Mouse (Mus musculus): Measurements from ENCODE around the gene Ctnnb1. TPM values are rescaled to one million over a fixed set of nuclear protein-coding genes. Genes with fewer than 3 reads are reported as not detected.

Gene Ctnnb1
- polyA plus RNA-seq, 1 experiment from 2014 or later: 94.7 TPM

- H3K36me3 ChIP-seq (ENCODE audit: control insufficient read depth, insufficient read depth): no peaks in the 10 kb centered on the region
- no peaks in the 10 kb centered on the region for H3K27me3 ChIP-seq (ENCODE audit: control insufficient read depth, insufficient read depth, low read depth, low read length)
- no peak overlapping the region for H3K9ac ChIP-seq (ENCODE audit: low read depth, low read length)
- H3K4me3 ChIP-seq (ENCODE audit: low read depth, low read length): no peak overlapping the region
- H3K27ac ChIP-seq (ENCODE audit: low read length): no peak overlapping the region
- ATAC-seq (ENCODE audit: low read depth): no peak
- no peak overlapping the region for H3K4me2 ChIP-seq (ENCODE audit: low read depth, low read length)
- no peaks in the 10 kb centered on the region for H3K9me3 ChIP-seq (replicated peaks; ENCODE audit: control insufficient read depth, low read length)
- H3K4me1 ChIP-seq (ENCODE audit: control insufficient read depth, low read depth, low read length): no peaks in the 10 kb centered on the region; the same call in none of the 2 replicates
- WGBS (ENCODE audit: insufficient replicate concordance): 68% methylated on average over 15 of the region's 15 CpGs
These were observed 61.0 kb downstream of the Ctnnb1 start for GRCm38 (mm10) chr9:120989806-120990700.

DNA sequence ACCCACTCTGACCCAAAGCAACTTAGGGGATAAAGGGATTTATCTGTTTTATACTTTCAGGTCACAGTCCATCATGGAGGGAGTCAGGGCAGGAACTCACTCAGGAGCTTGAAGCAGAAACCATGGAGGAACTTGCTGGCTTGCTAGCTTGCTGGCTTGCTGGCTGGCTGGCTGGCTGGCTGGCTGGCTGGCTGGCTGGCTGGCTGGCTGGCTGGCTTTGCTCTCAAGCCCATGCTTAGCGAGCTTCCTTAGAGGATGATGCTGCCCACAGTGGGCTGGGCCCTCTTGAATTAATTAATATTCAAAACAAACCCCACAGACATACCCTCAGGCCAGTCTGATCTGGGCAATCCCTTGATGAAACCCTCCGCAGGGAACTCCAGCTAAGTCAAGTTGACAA, 62.8 kb downstream of the Ctnnb1 start:
- H3K27me3 ChIP-seq (ENCODE audit: control insufficient read depth, insufficient read depth, low read depth, low read length): no peaks in the 10 kb centered on the region
- H3K4me2 ChIP-seq (ENCODE audit: low read depth, low read length): no peak overlapping the region
- no peak overlapping the region for H3K4me3 ChIP-seq (ENCODE audit: low read depth, low read length)
- no peak overlapping the region for H3K9ac ChIP-seq (ENCODE audit: low read depth, low read length)
- 57% methylated on average over 2 of the region's 2 CpGs for WGBS (ENCODE audit: insufficient replicate concordance)
- no peaks in the 10 kb centered on the region for H3K36me3 ChIP-seq (ENCODE audit: control insufficient read depth, insufficient read depth)
- no peak for ATAC-seq (ENCODE audit: low read depth)
- H3K4me1 ChIP-seq (ENCODE audit: control insufficient read depth, low read depth, low read length): no peaks in the 10 kb centered on the region
- no peaks in the 10 kb centered on the region for H3K9me3 ChIP-seq (replicated peaks; ENCODE audit: control insufficient read depth, low read length)
- H3K27ac ChIP-seq (ENCODE audit: low read length): no peak overlapping the region

- ATAC-seq (ENCODE audit: low read depth): no peak
- no peaks in the 10 kb centered on the region for H3K36me3 ChIP-seq (ENCODE audit: control insufficient read depth, insufficient read depth)
These were observed 64.0 kb downstream of the Ctnnb1 start for GRCm38 (mm10) chr9:120993004-120993403.

DNA sequence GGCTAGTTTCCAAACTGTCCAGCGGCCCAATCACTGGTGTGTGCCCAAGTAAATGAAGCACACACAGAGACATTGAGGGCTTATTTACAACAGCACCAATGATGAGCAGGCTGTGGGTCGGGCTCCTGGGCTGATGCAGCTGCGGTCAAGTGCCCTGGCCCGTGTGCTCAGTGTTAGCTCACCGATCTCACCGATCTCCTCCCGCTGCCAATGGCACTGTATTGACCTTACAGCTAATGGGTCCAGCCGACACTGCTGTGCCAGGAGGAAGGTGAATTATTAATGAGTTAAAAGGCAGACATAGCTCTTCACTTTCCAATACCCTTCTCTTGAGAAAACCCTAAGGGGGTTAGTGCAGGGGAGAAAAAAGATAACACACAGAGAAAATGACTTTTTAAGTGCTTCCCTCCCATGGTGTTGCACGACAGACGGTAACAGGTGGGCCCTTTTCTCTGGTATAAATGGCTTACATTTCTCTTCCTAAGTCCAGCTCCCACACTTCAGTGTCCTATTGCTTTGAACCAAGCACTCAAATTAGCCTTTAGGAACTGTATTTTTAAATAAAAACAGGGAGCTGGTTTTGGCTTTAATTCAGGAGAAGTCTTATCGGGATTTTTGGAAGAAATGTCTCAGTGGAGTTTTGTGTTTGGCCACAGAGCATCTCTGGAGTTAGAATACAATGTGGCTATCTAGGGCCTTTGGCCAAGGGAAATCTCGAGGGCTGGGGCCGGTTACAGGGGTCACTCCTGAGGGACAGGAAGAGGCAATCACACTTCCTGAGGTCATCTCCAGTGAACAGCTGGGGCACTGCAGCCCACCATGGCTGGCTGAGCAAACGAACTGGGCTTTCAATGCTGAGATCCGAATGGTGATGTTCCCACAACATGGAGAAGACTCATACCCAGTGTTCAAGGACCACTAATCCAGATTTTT, 65.5 kb downstream of the Ctnnb1 start:
- Histone ChIP-seq H3K4me1 (ENCODE audit: control insufficient read depth, low read depth, low read length) (no peaks in the 10 kb centered on the region), H3K9me3 (replicated peaks; ENCODE audit: control insufficient read depth, low read length) (no peaks in the 10 kb centered on the region), H3K4me3 (ENCODE audit: low read depth, low read length) (no peak overlapping the region), H3K4me2 (ENCODE audit: low read depth, low read length) (no peak overlapping the region), H3K27me3 (ENCODE audit: control insufficient read depth, insufficient read depth, low read depth, low read length) (no peaks in the 10 kb centered on the region), H3K27ac (ENCODE audit: low read length) (no peak overlapping the region), H3K9ac (ENCODE audit: low read depth, low read length) (no peak overlapping the region), H3K36me3 (ENCODE audit: control insufficient read depth, insufficient read depth) (no peaks in the 10 kb centered on the region)
- ATAC-seq (ENCODE audit: low read depth): no peak
- 61% methylated on average over 15 of the region's 15 CpGs for WGBS (ENCODE audit: insufficient replicate concordance)

More at GRCm38 (mm10) chr9:120993004-120993403, 64.0 kb downstream of the Ctnnb1 start:
- no peak overlapping the region for H3K4me2 ChIP-seq (ENCODE audit: low read depth, low read length)
- no peak overlapping the region for H3K9ac ChIP-seq (ENCODE audit: low read depth, low read length)
- H3K4me1 ChIP-seq (ENCODE audit: control insufficient read depth, low read depth, low read length): no peaks in the 10 kb centered on the region
- no peak overlapping the region for H3K4me3 ChIP-seq (ENCODE audit: low read depth, low read length)
- H3K27ac ChIP-seq (ENCODE audit: low read length): no peak overlapping the region
- H3K27me3 ChIP-seq (ENCODE audit: control insufficient read depth, insufficient read depth, low read depth, low read length): no peaks in the 10 kb centered on the region
- WGBS (ENCODE audit: insufficient replicate concordance): 63% methylated on average over 10 of the region's 10 CpGs
- no peaks in the 10 kb centered on the region for H3K9me3 ChIP-seq (replicated peaks; ENCODE audit: control insufficient read depth, low read length)

DNA sequence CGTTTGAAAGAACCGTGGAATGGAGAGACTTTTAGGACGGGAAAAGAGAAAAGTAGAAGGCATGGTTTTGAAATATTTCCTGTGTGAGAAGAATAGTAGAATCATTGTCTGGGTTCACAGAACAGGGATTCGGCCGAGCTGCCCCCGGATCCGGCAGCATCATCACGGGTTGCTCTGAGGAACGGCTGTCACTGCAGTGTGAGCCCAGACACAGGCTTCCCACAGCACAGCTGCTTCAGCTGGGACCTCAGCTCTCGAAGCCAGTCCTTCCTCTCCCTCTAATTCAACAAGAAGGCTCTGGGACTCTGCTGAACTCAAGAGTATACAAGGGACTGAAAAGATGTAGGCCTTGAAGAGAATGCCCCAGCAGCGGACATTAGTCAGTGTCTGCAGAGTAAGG, 69.7 kb downstream of the Ctnnb1 start:
- Histone ChIP-seq H3K4me2 (ENCODE audit: low read depth, low read length) (no peak overlapping the region), H3K4me1 (ENCODE audit: control insufficient read depth, low read depth, low read length) (no peaks in the 10 kb centered on the region), H3K27me3 (ENCODE audit: control insufficient read depth, insufficient read depth, low read depth, low read length) (no peaks in the 10 kb centered on the region), H3K9me3 (replicated peaks; ENCODE audit: control insufficient read depth, low read length) (no peaks in the 10 kb centered on the region), H3K4me3 (ENCODE audit: low read depth, low read length) (no peak overlapping the region), H3K9ac (ENCODE audit: low read depth, low read length) (no peak overlapping the region), H3K27ac (ENCODE audit: low read length) (no peak overlapping the region), H3K36me3 (ENCODE audit: control insufficient read depth, insufficient read depth) (no peaks in the 10 kb centered on the region)
- 65% methylated on average over 11 of the region's 11 CpGs for WGBS (ENCODE audit: insufficient replicate concordance)
- no peak for ATAC-seq (ENCODE audit: low read depth)

DNA sequence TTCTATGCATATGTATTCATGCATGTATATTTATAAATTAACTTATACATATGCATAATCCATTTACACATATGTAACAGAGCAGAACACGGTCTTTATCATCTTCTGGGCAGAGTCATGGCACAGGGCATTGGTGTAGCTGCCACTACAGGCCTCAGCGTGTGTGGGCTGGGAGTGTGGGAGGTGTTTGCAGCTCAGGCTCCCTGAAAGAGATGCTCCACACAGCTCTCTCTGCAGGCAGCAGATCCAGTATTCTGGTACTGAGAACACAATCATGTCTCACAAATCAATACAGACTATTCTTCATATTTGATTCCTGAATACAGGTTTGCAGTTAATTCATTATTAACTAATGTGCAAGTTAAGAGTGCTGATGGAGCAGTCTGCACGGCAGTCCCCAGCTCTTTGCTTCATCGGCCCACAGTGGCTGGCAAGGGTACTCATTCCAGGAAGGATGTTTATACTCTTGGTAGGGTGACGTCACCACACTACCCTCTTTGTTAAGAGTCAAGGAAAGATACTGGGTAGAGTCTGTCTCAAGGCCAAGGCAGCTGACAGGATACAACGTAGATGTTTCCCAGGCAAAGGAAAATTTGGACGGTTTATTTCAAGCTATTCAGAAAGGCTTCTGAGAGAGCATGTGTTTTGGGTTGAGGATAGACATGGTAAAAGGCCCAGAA, 71.8 kb downstream of the Ctnnb1 start:
- 57% methylated on average over 7 of the region's 7 CpGs for WGBS (ENCODE audit: insufficient replicate concordance)
- H3K9me3 ChIP-seq (replicated peaks; ENCODE audit: control insufficient read depth, low read length): no peaks in the 10 kb centered on the region
- no peak overlapping the region for H3K27ac ChIP-seq (ENCODE audit: low read length)
- H3K27me3 ChIP-seq (ENCODE audit: control insufficient read depth, insufficient read depth, low read depth, low read length): no peaks in the 10 kb centered on the region
- ATAC-seq (ENCODE audit: low read depth): peak; percentile 11; the same call in 1 of the 2 replicates
- H3K4me1 ChIP-seq (ENCODE audit: control insufficient read depth, low read depth, low read length): no peaks in the 10 kb centered on the region
- H3K9ac ChIP-seq (ENCODE audit: low read depth, low read length): no peak overlapping the region
- no peak overlapping the region for H3K4me3 ChIP-seq (ENCODE audit: low read depth, low read length)
- no peak overlapping the region for H3K4me2 ChIP-seq (ENCODE audit: low read depth, low read length)
- no peaks in the 10 kb centered on the region for H3K36me3 ChIP-seq (ENCODE audit: control insufficient read depth, insufficient read depth)

DNA sequence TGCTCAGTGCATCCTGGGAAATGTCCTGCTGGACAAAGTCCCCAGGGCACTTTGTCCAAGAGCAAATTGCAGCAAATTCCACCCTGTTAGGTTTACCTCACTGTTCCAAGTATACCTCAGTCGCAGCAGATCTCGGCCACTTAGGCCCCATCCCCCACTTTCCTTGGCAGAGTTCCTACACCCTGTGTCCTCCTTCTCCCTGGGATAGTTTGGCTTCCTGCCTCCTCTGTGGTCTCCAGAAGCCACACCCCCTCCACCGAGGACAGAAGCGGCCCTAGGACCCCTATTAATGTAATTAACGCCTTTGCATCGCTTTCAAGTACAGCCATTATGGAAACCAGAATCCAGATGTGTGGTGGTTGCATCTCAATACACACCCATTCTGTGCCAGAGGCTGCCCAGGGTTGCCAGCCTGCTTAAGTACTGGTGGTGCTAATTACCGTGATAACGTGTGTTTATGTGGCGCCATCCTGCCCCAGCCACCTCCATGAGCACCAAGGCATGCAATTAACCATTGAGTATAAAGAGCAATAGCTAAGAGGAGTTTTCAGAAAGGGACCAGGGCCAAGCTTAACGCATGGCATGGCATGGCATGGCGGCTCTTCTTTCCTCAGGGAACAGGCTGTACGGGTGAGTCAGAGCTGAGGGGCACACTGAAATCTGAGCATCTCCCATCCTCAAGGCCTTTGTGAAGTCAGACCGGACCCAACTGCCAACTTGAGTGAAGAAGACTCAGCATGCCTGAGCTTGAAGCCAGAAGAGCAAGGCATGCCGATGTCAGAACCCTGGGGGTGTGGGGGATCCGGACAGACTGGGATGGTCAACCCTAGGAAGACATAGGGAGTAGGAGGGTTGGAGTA, 72.9 kb downstream of the Ctnnb1 start:
- Histone ChIP-seq H3K4me1 (ENCODE audit: control insufficient read depth, low read depth, low read length) (no peaks in the 10 kb centered on the region), H3K9me3 (replicated peaks; ENCODE audit: control insufficient read depth, low read length) (no peaks in the 10 kb centered on the region), H3K4me2 (ENCODE audit: low read depth, low read length) (no peak overlapping the region), H3K9ac (ENCODE audit: low read depth, low read length) (no peak overlapping the region), H3K27ac (ENCODE audit: low read length) (no peak overlapping the region), H3K27me3 (ENCODE audit: control insufficient read depth, insufficient read depth, low read depth, low read length) (no peaks in the 10 kb centered on the region), H3K36me3 (ENCODE audit: control insufficient read depth, insufficient read depth) (no peaks in the 10 kb centered on the region), H3K4me3 (ENCODE audit: low read depth, low read length) (no peak overlapping the region)
- ATAC-seq (ENCODE audit: low read depth): no peak
- 61% methylated on average over 15 of the region's 15 CpGs for WGBS (ENCODE audit: insufficient replicate concordance)

- H3K27me3 ChIP-seq (ENCODE audit: control insufficient read depth, insufficient read depth, low read depth, low read length): no peaks in the 10 kb centered on the region
- H3K4me2 ChIP-seq (ENCODE audit: low read depth, low read length): no peak overlapping the region
- H3K4me3 ChIP-seq (ENCODE audit: low read depth, low read length): no peak overlapping the region
- no peak for ATAC-seq (ENCODE audit: low read depth)
- no peak overlapping the region for H3K9ac ChIP-seq (ENCODE audit: low read depth, low read length)
- WGBS (ENCODE audit: insufficient replicate concordance): 51% methylated on average over 7 of the region's 7 CpGs
- no peaks in the 10 kb centered on the region for H3K4me1 ChIP-seq (ENCODE audit: control insufficient read depth, low read depth, low read length)
- H3K36me3 ChIP-seq (ENCODE audit: control insufficient read depth, insufficient read depth): no peaks in the 10 kb centered on the region
- H3K27ac ChIP-seq (ENCODE audit: low read length): no peak overlapping the region
- H3K9me3 ChIP-seq (replicated peaks; ENCODE audit: control insufficient read depth, low read length): no peaks in the 10 kb centered on the region
These were observed 76.9 kb downstream of the Ctnnb1 start for GRCm38 (mm10) chr9:121005961-121006360.
